Mouse (Mus musculus): Measurements from ENCODE around the gene 9930022D16Rik.

Gene 9930022D16Rik

DNA sequence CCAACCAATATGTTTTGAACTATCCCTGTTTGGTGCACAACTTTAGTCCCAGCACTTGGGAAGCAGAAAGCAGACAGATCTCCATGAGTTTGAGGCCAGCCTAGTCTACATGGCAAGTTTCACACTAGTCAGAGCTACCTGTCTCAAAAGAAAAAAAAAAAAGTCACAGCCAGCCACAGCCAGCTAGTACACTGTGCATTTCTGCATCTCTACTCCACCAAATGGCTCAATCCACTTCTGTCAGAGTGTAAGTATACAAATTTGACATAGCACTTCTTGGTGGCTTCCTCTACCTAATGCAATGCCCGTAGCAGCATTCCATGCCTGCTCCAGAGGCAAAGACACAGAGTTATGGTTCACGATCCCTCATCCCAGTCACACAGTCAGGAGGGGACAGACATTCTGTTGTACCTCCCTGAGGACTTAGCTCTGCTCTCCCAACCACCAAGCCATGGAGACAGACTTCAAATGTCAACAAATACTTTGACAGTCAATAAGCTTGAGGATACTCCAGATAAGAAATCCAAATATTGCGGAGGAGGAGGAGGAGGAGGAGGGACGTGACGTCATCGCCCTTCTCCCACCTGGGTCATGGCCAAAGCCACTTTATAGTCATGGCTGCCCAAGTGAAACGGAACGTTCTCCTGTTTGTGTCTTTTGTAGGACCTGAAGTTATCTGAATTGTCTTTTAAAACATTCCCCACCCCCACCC is 3.1 kb downstream of the 9930022D16Rik start:
- CTCF ChIA-PET = interaction anchor here (0.8 kb wide), 1 partner anchor 9 kb away, joined by 4 read pairs; the partner anchor contains the start of gene Amz2

DNA sequence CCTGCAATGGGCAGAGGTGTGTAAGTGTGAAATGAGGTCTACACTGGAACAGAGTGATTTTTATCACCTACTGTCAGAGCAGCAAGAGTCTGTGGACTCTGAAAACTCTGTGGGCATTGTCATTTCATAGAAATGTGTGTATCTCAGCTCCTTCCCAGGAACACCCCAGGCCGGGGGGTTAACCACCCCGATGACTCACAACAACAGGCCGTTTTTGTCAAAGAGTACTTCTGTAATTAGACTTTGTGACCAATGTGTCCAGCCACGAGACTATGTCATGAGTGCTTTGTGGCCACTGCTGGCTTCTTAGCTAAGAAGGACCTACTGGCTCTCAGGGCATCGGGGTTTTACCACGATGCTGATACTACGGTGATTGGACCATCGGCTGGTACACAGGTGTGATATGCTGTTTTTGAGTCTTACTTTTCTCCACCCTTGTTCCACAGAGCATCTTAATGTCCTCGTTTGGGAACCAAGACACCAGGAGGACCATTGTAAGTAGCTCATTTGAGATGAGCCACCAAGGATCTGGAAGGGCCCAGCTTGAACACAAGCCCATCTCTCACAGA is 3.8 kb downstream of the 9930022D16Rik start:
- CTCF ChIA-PET = interaction anchor here (0.6 to 0.8 kb wide), 3 partner anchors 9 to 233 kb away, joined by 3 to 9 read pairs (median 4); partner anchors contain the start of gene Amz2

DNA sequence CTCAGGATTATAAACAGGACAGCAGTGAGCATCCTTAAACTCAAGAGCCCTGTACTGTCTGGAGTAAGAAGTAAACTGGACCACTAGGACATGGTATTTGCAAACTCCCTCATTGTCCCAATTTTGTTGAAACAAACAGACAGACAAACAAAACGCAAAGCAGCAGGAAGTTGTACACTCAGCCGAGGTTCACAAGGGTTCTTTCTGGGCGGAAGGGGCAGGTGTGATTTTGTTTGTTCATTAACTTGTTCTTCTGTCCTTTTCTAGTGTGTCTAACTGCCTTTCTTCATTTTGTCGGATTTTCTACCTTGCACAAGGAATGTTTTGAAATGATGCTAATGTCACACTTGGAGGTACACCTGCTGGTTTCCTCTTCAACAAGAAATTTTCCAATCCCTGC is 5.7 kb downstream of the 9930022D16Rik start:
- CTCF ChIA-PET = interaction anchor here (0.6 kb wide), 1 partner anchor 75 kb away, joined by 3 read pairs; no protein-coding TSS in a partner anchor

DNA sequence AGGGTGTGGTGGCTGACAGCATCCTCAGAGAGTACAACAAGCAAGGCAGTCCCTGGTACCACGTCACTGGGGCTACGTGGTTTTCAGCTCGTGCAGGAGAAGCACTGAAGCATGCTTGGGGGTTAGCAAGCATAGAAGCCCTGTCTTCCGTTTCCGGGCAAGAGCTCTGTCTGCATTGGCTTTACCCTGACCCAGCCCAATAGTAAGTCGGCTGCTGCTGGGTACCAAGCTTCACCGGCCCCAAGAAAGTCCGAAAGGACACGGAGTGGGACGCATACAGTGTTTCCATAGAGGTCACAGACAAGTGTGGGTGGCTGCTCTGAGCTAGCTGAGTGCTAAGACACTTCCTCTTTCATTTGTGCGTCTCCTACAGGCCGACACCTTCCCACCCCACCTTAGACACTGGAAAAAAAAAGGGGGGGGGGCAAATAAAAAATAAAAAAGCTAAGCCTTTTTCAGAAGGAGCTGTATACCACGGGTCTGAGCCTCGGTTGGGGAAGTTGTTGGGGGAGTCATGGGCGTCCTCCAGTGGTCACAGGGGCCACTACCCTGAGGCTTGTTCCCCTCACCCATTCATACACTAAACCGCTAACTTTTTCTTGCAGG is 6.3 kb downstream of the 9930022D16Rik start:
- CTCF ChIA-PET = interaction anchor here (0.6 kb wide), 2 partner anchors 76 to 1113 kb away, joined by 3 read pairs; no protein-coding TSS in a partner anchor

DNA sequence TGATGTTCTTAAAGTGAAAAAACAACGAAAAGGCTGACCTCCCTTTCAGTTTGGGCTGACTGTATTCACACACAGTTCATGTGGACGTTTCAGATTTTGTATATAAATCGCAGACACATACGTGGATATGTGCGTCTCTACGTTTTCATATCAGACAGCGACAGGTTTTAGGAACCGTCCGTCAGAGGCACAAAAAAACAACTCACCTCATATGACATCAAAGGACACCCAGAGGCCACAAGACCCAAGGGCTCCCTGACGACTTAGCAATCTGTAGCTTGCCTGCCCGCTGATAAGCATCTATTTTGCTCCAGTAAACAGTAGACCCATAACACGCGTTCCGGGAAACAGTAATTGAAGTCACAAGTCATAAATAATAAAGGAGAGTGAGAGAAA is 6.8 kb downstream of the 9930022D16Rik start:
- CTCF ChIA-PET = interaction anchor here (0.6 kb wide), 1 partner anchor 1114 kb away, joined by 3 read pairs; no protein-coding TSS in a partner anchor

DNA sequence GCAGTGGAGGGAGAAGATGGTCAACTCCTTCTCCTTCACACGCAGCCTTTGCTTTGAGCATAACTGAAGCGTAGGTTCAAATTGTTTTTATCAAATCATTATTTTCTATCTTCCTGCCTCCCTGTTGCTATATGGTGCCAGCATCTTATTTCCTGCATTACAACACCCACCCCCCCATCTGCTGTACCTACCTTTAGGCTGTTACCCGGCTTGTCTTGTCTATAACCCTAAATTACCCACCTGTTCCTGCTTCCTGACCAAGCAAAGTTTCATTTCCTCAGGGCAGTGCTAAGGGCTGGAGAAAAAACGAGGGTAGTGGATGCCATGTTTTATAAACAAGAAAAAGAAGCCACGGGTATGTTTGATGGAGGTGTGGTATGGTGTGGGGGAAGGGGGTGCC is 7.5 kb downstream of the 9930022D16Rik start:
- CTCF ChIA-PET = no interaction called here

DNA sequence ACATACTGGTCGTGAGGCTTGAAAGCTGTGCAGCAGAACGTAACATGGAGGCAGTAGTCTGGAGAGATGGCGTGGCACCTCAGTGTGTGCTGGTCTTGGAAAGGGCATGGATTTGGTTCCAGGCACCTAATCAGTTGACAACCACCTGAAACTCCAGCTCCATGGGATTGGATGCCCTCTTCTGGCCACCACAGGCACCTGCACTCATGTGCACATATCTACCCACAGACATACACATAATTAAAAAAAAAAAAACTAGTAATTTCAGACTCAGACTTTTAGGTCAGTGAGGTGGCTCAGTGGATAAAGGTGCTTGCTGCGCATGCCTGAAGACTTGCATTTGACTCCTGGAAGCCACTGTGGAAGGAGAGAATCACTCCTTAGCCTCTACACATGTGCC is 8.5 kb downstream of the 9930022D16Rik start:
- CTCF ChIA-PET = interaction anchor here (0.5 to 0.8 kb wide), 5 partner anchors 60 to 158 kb away, joined by 3 to 7 read pairs (median 4); no protein-coding TSS in a partner anchor

DNA sequence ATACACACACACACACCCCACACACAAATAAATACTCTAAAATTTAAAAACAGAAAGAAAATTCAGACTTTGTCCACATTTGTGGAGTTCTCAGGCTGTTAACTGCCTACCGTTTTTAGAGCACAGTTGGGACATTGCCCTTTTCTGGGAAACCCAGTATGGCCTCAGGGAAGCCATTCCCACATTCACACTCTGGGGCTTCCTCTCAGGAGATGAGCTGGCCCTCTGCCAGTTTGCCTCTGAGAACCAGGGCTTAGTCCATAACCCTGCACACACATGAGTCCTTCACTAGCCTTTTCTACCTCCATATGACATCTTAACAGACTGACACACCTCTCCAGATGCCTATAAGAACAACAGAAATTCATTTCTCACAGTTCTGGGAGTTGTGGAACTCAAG is 9.6 kb downstream of the 9930022D16Rik start:
- CTCF ChIA-PET = interaction anchor here (0.7 to 1.1 kb wide), 3 partner anchors 10 to 30 kb away, joined by 3 to 8 read pairs (median 5); partner anchors contain the start of gene 9930022D16Rik

DNA sequence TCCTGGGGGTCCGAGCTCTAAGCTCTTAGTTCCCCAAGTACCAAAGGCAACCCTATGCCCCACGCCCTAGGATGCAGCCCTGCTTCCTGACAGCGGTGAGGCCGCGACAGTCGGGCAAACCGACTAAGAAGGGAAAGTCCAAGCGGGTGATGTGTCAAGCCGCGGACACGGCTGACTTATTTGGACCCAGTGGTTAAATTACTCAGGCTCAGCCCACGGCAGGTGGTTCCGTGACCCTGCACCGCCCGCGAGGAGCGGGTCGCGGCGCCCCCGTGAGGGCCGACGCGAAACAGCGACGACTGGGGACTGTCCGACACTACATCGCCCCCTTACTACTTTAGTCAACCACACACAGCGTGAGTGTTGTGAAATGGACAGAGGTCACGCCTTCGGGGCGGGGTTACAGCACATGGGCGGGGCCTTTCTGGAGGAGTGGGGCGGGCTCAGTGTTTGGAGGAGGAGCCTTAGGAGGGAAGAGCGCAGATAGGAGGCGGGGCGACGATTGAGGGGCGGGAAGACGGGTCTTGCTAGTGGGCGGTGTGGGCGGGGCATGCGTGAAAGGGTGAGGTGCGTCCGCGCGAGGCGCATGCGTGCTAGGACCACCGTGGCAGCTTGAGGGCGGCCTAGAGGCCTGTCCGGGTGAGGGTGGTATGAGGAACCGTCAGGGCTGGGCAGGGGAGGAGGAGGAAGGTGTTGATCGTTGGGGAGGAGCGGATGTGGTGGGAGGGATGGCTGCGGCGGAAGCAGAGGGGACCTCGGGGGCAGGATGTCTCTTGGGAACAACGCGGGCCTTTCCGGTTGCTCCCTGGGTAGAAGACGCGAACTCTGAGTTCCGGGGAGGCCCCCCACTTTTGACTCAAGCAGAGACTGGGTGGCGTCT is 11.9 kb downstream of the 9930022D16Rik start, which contains the start of gene Amz2:
Gene Amz2, plus strand, starts transcription at position 555 of the 880 bp plus-strand sequence.
- CTCF ChIA-PET = interaction anchor here (1.3 kb wide), 1 partner anchor 9 kb away, joined by 4 read pairs; no protein-coding TSS in a partner anchor

DNA sequence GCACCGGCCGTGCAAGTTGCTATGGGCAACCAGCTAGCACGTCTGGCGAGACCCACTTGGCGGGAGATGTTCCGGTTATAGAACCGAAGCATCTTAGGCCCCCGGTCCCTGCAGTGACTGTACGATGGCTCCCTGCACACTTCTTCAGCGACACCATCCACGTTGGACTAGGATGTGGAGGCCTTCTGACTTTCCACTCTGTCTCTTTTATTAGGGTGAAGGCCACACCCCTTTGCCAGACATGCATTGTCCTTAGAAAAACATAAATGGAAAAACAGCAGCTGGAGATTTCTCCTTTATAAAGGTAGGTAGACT is 12.5 kb downstream of the 9930022D16Rik start:
- CTCF ChIA-PET = interaction anchor here (1.3 kb wide), 1 partner anchor 9 kb away, joined by 4 read pairs; no protein-coding TSS in a partner anchor

DNA sequence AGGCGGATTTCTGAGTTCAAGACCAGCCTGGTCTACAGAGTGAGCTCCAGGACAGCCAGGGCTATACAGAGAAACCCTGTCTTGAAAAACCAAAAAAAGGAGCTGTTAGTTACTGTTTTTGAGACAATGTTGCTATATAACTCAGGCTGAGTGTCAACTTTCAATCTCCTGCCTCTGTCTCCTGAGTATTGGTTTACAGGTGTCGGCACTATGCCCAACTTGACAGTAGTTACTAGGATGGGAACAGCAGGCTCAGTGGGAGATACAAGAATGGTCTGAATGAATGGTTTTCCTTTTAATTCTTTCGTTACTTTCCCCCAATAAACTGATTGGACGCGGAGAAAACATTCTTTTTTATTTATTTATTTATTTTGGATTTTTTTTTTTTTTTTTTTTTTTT is 13.6 kb downstream of the 9930022D16Rik start:
- CTCF ChIA-PET = no interaction called here

DNA sequence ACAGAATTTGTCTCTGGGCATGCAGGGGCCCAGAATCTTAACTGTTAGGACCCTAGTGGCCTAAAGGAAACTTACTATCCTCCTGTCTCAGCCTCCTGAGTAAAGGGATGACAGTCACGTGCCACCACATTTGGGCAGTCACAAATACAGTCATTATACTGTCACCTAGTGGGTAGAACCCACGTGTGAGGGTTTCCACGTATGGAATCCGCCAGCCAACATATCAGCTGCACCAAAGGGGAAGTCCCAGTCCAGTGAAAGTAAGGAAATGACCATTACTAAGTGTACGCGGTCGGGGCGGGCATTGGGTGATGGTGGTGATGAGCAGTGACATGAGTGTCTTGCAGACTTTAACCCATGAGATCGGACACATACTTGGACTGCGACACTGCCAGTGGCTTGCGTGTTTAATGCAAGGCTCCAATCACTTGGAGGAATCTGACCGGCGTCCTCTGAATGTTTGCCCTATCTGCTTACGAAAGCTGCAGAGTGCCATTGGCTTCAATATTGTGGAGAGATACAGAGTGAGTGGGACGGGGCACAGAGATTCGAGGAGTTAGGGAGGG is 20.6 kb downstream of the 9930022D16Rik start:
- CTCF ChIA-PET = interaction anchor here (0.6 to 0.7 kb wide), 3 partner anchors 102 to 1940 kb away, joined by 3 to 8 read pairs (median 3); no protein-coding TSS in a partner anchor

DNA sequence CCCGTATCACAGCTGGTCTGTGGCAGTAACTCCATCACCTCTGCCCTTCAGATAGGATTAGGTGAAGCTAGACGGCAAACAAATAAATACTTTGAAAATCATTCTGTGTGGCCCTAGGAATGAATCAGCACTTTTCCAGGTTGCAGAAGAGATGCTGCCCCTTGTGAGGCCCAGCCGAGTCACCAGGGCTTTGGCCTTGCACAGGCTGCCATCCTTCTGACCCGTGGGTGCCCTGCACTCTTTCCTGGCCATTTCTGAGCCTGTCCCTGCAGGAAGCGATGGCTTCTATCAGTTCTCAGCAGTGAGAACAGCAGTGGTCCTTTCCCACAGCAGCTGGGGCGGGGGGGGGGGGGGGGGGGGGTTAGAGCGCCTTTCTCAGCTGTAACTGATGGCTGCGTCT is 23.2 kb downstream of the 9930022D16Rik start:
- CTCF ChIA-PET = interaction anchor here (0.6 kb wide), 2 partner anchors 101 to 150 kb away, joined by 3 to 9 read pairs; no protein-coding TSS in a partner anchor

DNA sequence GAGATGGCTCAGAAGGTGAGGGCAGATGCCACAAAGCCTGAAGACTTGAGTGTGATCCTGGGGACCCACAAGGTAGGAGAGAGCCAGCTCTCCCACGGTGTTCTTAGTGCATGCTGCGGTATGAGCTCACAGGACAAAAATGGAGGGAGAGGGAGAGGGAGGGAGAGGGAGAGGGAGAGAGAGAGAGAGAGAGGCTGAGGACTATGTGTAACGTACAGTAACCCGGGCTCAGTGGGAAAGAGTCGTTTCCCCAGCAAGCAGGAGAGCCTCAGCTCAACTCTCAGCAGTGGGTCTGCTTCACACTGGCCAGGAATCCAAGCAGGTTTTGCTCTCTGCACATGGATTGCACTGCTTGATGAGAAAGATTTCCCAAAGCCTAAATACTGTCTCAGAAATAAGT is 25.5 kb downstream of the 9930022D16Rik start:
- CTCF ChIA-PET = interaction anchor here (0.5 to 0.8 kb wide), 3 partner anchors 42 to 363 kb away, joined by 3 to 16 read pairs (median 7); no protein-coding TSS in a partner anchor

DNA sequence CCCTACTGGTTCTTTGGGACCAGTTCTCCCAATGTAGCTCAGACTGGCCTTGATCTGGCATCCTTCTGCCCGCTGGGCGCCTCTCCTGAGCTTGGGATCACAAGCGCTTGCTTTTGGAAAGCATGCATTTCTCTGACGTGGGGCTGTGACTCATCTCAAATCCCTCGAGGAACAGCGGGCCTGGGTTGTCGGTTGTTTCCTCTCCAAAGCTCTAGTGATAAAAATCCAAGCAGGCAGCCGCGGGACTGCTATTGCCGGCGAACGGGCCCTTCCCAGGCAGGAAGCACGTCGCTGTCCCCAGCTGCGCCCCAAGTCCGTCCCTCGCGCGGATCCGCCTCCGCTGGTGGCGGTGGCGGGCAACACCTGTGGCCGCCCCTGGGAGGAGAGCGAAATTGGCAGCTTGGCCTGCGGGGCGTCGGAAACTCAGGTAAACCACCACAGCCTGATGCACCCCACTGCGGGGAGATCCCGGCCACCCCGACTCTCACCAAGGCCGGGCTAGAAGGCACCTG is 26.2 kb downstream of the 9930022D16Rik start:
- CTCF ChIA-PET = interaction anchor here (0.5 to 0.7 kb wide), 2 partner anchors 59 to 363 kb away, joined by 3 to 16 read pairs; no protein-coding TSS in a partner anchor

DNA sequence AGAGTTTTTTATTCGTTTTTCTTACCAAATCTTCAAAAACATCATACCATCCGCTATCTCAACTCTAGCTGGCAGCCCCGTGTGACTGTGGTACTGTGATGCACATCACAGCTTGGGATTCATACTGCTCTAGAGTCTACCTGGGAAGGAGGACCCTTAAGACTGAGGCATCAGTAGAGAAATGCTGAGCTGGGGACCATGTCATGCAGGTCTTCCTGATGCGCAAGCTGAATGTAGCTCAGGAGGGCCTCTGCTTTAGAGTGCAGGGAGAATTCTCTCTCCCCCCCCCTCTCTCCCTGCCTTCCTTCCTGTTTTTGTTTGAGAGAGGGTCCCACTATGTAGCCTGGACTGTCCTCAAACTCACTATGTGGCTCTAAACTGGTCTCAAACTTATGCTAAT is 26.9 kb downstream of the 9930022D16Rik start:
- CTCF ChIA-PET = interaction anchor here (0.6 to 1.0 kb wide), 2 partner anchors 112 to 120 kb away, joined by 3 read pairs; no protein-coding TSS in a partner anchor

DNA sequence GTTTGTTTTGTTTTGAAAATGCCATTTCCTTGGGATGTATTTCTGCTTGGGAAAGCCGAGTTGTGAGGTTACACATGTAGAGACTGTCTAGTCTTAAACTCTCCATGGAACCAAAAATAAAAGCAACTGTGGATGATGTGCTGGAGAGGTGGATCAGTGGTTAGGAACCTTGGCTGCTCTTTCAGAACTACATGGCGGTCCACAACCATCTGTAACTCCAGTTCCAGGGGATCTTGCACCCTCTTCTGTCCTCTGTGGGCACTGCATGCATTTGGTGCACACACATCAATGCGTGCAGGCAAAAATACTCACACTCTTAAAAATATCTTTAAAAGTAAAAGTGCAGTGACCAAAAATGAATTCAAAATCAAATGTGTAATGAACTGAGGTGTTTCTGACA is 27.4 kb downstream of the 9930022D16Rik start:
- CTCF ChIA-PET = interaction anchor here (1.0 kb wide), 1 partner anchor 112 kb away, joined by 3 read pairs; no protein-coding TSS in a partner anchor

DNA sequence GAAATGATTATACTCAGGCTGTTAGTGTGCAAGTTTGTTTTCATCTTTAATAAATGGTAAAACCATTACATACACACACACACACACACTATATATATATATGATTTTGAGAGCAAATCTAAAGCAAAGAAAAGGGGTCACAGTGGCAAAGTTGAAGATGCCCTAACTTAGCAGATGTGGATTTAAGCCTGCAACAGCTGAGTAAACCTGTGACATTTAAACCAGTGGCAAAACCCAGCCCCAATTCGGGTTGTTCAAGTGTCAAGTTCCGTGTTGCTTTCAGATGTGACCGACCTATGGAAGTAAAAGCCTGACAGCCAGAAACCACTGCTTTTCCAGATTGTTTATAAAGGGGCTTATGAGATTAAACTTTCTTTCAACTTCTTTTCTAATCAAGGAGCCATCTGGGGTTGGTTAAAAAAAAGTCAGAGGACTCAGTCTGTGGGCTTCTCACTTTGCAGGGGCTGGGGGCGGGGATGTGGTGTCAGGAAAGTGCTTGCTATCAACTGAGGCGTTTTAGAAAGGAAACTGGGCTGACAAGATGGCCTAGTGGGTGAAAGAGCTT is 28.5 kb downstream of the 9930022D16Rik start:
- CTCF ChIA-PET = interaction anchor here (0.6 to 1.1 kb wide), 2 partner anchors 145 to 198 kb away, joined by 3 to 6 read pairs; no protein-coding TSS in a partner anchor

DNA sequence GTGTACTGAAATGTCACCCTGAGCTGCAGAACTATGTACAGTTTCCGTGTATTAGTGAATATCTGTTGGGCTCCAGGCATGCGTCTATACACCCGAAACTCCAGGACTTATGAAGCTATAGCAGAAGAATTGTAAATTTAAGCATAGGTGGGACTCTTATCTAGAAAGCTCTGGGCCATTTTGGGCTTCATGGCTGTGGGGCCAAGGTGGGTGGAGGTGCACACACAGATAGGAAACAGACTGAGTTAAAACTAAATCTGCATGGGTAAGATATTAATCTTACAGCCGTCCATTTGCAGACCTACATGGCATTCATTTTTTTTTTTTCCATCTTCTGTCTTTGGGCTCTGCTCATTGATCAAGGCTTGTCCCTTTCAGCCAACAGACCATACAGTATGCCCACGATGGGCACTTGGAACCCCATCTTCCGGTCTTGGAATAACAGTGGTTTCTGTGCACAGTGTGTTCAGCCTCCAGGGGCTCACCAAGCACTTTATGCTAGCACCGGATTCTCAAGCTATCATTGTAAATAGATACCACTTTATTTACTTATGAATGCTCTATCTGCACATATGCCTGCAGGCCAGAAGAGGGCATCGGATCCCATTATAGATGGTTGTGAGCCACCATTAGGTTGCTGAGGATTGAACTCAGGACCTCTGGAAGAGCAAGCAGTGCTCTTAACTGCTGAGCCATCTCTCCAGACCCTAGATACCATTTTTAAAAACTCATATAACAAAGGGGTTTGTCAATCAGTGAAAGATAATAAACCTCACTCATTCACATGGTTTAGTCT is 29.9 kb downstream of the 9930022D16Rik start:
- CTCF ChIA-PET = interaction anchor here (0.7 kb wide), 1 partner anchor 458 kb away, joined by 3 read pairs; no protein-coding TSS in a partner anchor
